Mouse (Mus musculus) left cerebral cortex, postnatal 14 days (tissue): ENCODE data around the gene Fkbpl. TPM values are rescaled to one million over a fixed set of nuclear protein-coding genes. Genes with fewer than 3 reads are reported as not detected.

ENCODE experiments used
- DNase-seq, 2 experiments: peaks; one replicate each; pipeline ENCODE4 v3.0.0; 2021 to 2022; ENCODE audit warnings: low spot score in 2 of 2, mixed read lengths in 1 of 2
- intact Hi-C: fragments of 180-260 bp; cut with DNase I; formaldehyde crosslinking; loops from one replicate; pipeline ENCODE4 v1.15.1; 2025
- long read RNA-seq, 2 experiments: library from polyadenylated mRNA; stranded (forward); transcript quantifications; one replicate each; pipeline ENCODE4 v2.0.0; 2021
- total RNA-seq, 2 experiments: library from RNA; stranded (reverse); gene quantifications; 2 replicates each; pipeline ENCODE4 v1.2.3; 2021

The Fkbpl gene
- total RNA-seq = 10 to 100 TPM; 16.1 to 16.7 TPM
- long read RNA-seq, experiment 1, transcript Fkbpl-201 (2 exons, 1,270 nt) = major isoform, 10 of 12 reads
- long read RNA-seq, experiment 1, partial matches to known transcripts = 0 of 12 reads
- long read RNA-seq, experiment 1, other reads (novel, unspliced or antisense) = 1 of 12 reads
- long read RNA-seq, experiment 2, transcript Fkbpl-201 (2 exons, 1,270 nt) = major isoform, 12 of 16 reads
- long read RNA-seq, experiment 2, partial matches to known transcripts = 0 of 16 reads
- long read RNA-seq, experiment 2, other reads (novel, unspliced or antisense) = 1 of 16 reads

DNA sequence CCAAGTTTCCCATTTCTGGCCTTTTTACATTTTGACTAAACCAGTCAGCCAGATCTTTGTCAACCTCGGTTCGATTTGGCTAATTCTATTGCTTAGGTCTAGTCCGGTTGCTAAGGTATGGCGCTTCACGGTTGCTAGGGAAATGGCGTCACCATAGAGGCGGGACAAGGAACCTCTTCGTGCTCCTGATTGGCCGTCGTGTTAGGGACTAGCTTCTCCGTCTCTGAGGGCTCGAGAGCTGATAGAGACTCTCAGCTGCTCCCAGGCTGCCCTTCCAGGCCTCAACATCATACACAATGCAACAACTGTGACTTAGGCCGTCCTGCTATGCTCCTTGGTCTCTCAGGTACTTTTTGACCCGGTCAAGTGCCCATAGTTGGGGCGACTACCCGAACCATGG is at the start of gene Fkbpl:
Gene Fkbpl (plus strand): TSS at position 157 of the 400 bp plus-strand sequence.
- peak; percentile 98 for DNase-seq

DNA sequence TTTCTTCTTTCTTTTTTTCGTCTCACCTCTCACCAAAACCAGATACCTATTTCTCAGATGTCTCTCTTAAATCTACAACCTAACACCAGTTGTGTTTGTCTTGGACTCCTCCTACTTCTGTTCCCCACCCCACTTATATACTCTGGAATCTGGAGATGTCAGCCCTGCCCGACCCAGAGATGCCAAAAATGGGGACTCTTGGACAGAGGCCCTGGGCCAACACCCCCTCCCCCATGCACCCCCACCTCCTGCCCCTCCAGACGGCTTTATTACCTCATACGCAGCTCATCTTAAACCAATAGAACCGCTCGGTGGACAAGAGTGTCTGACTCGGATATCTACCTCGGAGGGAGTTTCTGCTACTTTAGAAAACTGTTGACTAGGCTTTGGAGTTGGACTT is 48.5 kb upstream of the Fkbpl start:
- intact Hi-C loops = no loop called here
- no peak for DNase-seq

More for the DNA sequence above, at the start of gene Fkbpl:
- intact Hi-C loops = no loop called here

DNA sequence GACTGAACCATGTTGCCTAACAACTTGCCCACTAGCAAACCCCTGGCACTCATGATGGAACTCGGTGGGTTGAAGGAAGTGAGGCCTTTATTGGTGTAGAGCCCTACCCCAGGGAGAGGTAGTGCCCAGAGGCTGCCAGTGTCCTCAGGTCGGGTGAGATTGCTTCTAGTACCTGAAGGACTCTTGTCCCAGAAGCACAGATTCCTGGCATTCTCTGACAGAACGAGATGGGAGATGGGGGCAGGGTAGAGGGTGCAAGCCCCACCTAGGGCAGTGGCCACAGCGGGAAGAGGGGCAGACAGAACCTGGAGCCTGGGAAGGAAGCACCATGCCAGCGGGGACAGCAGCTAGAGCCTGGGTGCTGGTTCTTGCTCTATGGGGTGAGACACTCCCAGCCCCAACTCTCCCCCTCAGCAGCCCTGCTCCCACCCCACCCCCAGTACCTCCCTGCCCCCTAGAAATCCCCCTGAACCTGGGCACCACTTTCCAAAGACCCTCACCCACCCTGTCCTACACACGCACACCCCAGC is 46.9 kb upstream of the Fkbpl start, which contains the start of gene Ager:
Gene Ager (plus strand): TSS at position 297 of the 530 bp plus-strand sequence.
- intact Hi-C loops = no loop called here
- DNase-seq = no peak

DNA sequence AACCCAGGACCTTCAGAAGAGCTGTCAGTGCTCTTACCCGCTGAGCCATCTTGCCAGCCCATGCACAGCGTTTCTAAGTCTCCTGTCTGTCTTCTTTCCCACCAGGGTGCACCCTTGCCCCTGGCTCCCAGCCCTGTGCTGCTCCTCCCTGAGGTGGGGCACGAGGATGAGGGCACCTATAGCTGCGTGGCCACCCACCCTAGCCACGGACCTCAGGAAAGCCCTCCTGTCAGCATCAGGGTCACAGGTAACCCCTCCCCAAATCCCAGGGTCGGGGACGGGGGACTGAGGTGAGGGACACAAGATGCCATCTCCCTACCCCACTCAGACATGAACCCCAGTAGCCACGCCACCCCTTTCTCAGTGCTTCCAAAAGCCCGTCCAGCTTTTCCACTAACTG is 44.7 kb upstream of the Fkbpl start:
- no peak for DNase-seq
- intact Hi-C loops = loop anchor here (10.0 kb wide), 2 partner anchors 565 to 635 kb away; partner anchors contain the start of genes Atp6v1g2, Col11a2, Nfkbil1 and Rxrb

DNA sequence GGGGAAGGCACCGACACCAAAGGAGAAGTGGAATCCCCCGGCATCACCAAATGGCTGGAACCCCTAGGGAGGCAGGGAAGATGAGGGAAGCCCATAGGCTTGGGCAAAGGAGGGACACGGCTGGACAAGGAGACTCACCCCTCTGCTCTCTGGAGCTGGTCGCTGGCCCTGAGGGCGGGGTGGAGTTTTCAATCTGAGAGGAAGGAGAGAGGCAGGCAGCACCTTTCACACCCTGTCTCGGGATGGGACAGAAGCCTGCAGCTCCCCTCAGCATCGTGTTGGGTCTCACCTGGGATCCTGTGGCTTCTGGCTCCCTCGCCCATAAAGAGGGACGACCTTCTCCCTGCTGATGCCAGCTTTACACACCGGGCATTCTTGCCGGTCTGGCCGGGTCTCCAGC is 42.8 kb upstream of the Fkbpl start:
- intact Hi-C loops = loop anchor here (1.0 to 10.0 kb wide), 3 partner anchors 9 to 633 kb away; partner anchors contain the start of genes Atp6v1g2, Col11a2, Nfkbil1 and Rxrb
- DNase-seq = no peak

DNA sequence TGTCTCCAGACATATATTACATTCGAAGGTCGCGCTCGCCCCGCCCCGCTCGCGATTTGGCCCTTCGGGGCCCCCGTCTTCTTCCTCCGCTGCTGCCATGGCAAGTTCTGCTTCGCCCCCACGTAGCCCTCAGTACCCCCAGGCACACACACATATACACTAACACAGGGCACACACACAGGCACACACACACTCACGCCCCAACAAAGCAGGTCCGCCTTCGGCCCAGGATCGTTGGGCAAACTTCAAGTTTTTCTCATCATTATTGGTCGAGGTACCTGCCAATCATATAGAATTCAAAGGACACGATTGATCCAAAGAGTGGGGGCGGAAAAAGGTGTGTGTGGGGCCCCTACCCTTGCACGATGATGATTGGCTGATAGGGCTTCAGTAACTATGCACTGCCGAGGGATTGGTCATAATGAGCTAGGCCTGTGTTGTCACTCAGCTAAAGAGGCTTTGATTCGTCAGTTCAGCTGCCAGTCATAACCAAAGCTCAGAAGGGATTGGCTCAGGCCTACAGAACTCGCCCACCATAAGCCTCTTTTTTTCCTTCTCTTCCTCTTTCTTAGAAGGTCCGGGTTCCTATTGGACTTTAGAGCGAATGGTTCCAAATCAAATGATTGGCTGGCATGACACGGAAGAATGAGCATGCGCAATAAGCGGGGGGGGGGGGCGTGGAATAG is 41.0 kb upstream of the Fkbpl start, which contains the start of gene Rnf5:
Gene Rnf5 (minus strand): TSS at position 316 of the 686 bp plus-strand sequence.
- intact Hi-C loops = loop anchor here (10.0 kb wide), 2 partner anchors 569 to 631 kb away; partner anchors contain the start of genes Atp6v1g2, Col11a2, Nfkbil1 and Rxrb
- DNase-seq = peak; percentile 100

DNA sequence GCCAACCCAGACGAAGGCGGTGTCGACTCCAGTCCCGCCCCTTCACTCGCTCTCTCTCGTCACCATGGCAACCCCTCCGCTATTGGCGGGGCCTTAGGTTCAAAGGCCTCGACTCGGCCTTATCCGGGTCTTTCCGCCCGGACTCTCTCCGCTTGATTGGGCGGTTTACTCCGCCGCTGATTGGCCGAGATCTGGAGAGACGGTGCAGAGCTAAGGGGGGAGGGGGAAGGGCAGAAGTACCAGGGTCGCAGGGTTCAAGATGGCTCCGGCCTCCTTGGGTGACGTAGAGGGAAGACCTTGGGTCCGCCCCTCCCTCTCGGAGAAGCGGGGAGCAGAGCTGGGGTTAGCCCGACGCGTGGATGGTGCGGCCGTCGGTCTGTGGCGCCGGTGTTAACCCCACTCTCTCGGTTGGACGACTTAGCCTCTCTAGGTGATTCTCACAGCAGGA is 40.5 kb upstream of the Fkbpl start, which contains the start of gene Agpat1:
Gene Agpat1 (plus strand): TSS at position 202 of the 448 bp plus-strand sequence.
- peak; percentile 97 to 99 for DNase-seq
- intact Hi-C loops = loop anchor here (10.0 kb wide), 2 partner anchors 569 to 631 kb away; partner anchors contain the start of genes Atp6v1g2, Col11a2, Nfkbil1 and Rxrb

DNA sequence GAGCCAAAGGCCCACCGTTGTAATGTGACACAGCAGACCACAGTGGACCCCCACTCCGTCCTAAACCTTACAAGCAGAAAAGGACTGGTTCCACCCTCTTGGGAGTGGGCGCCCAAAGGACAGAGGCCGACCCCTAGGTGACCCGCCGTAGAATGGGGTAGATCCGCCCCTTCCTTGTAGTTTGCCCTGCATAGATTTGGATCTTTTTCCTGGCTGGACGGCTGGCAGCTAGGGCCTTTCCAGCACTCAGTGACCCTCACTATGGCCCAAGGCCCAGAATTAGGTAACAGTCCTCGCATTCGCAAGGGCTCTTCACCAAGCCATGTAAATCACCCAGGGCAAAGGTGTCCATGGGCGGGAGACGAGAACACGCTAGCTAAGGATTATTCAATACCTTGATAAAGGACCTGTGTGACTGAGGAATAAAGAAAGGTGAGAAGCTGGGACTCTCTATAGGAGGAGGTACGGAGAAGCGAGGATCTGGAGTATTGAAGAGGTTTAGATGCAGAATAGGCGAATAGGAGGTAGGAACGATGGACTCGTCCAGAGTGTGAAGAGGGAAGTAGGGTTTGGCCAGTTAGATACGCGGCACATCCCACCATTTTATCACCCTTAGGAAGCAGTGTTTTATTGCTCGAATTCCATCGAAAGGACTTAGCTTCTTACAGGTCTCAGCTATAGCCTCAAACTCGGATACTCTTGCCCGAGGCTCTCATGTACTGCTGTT is 39.9 kb upstream of the Fkbpl start:
- no peak for DNase-seq
- intact Hi-C loops = loop anchor here (10.0 kb wide), 2 partner anchors 570 to 630 kb away; partner anchors contain the start of genes Atp6v1g2, Col11a2, Nfkbil1 and Rxrb

DNA sequence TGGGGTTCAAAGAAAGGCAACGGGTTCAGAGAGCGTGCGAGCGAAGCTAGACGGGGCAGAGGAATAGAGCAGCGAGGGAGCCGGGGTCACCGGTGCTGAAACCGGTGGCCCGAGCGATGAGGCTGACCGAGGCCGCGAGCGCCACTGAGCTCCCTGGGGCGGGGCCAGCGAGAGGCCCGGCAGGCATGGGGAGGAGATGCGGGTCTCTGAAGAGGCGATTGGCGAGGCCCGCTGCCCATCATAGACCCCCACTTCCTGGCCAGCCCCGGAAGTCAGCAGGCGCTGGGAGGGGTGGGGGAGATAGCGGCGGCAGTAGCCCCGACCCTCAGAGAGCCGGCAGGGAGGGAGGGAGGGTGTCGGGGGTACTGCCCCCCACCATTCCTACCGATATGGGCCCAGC is 39.0 kb upstream of the Fkbpl start:
- intact Hi-C loops = loop anchor here (10.0 kb wide), 2 partner anchors 571 to 629 kb away; partner anchors contain the start of genes Atp6v1g2, Col11a2, Nfkbil1 and Rxrb
- DNase-seq = peak; percentile 98 to 99

DNA sequence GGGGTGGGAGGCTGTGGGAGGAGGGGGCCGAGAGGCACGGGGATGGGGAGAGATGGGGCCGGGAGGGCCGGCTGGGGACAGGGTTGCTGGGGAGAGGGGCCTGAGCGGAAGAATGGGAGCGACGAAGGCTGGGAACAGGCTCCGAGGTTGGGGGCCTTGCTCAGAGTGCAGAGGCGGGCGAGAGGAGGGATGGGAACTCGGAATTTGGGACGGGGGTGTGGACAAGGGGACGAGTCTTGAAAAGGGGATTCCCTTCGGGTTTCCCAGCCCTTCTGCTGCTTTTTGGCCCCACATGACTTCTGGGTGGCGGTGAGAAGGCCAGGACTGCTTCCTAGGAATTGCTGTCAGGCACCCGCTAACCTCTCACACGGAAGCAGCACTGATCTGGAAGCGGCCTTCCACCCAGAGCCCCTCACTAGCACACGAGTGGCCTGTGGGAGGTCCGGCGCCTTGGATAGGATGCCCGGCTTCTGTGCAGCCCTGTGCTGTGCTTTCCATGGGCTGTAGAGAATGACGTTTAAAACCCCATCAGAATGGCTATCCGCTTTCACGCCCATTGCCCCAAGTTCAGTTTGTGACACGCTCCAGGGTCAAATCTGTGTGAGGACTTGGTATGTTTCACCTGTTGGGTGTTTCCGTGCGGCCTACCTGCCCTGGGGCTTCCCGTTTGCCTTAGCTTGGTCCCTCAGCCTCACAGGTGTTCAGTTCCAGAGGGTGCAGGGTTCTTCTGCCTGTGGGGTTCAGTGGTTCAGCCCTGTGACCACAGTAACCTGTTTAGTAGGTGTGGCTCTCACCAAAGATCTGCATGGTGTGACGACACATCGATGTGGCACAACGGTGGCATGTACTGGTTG is 38.2 kb upstream of the Fkbpl start:
- intact Hi-C loops = loop anchor here (10.0 kb wide), 2 partner anchors 572 to 628 kb away; partner anchors contain the start of genes Atp6v1g2, Col11a2, Nfkbil1 and Rxrb

DNA sequence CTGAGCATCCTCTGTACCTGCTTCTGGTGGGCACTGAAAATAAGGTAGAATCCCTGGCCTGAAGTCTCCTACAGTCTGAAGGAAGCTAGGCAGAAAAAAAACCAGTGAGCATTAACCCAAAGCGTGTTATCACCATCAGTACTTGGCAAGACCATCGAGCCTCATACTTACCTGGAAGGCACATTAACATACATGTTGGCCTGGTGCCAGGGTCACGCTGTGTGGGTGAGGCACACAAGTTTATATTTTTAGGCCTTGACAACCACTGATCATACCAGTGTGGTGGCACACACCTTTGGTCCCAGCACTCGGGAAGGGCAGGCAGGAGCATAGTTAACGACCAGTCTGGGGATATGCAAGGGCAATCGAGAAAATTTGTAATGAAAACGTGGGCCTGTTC is 36.6 kb upstream of the Fkbpl start:
- DNase-seq = no peak
- intact Hi-C loops = loop anchor here (10.0 kb wide), 2 partner anchors 573 to 627 kb away; partner anchors contain the start of genes Atp6v1g2, Col11a2, Nfkbil1 and Rxrb

More for the DNA sequence above, 38.2 kb upstream of the Fkbpl start:
- DNase-seq = peak in 1 of 2 experiments; percentile 27

DNA sequence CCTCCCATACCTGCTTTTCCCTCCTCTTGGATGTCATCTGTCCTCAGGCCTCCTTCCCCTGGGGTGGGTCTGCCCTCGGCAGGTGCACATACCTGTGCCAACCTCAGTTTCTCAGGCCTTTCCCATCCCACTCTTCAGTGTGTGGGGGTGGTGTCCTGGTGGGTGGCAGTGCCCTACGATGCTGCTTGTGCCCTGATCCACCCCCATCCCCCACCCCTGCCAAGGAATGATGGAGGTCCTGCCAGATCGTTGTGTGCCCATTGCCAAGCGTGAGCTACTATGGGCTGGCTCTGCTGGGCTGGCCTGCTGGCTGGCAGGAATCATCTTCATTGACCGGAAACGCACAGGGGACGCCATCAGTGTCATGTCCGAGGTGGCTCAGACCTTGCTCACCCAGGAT is 33.5 kb upstream of the Fkbpl start:
- intact Hi-C loops = no loop called here
- no peak for DNase-seq

DNA sequence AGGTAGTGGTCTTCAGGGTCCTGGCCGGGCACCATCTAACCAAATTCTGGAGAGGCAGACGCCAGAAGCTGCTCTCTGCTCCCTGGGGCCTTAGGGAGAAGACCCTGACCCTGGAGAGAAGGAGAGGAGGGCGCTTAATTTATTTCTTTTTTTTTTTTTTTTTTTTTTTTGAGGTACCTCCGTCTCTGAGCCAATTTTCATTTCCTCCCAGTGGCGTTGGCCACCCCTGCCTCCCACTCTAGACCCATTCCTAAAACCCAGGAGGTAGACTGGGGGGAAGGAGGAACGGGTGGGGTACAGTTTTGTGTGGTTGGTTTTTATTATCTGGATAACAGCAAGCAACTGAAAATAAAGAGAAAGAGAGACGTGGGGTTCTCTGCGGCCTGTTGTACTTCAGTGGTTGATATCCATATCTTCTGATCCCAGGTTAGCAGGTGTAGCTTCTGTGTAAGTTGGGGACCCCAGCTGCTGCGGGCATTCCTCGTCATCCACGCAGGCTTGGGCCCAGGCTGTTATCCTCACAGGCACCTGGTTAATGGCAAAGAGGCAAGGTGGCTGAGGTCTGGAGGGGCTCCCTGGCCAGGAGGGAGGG is 31.4 kb upstream of the Fkbpl start:
- intact Hi-C loops = no loop called here

DNA sequence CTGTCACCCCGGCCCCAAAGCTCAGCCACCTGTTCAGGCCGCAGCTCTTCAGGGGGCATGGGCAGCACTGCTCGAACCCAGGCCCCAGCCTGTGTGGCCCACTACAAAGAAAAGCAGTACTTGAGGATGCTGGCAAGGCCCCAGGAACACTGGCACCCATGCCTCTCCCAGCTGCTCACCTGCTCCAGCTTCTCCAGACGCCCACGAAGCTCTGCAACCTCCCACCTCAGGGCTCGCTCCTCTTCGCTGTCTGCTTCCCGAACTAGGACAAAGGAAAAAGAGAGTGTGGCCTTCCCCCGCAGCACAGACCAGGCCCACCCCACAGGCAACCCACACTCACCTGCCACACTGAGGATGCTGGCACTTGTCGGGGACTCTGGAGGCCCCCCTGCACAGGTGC is 30.7 kb upstream of the Fkbpl start:
- intact Hi-C loops = no loop called here
- DNase-seq = no peak

More for the DNA sequence above, 31.4 kb upstream of the Fkbpl start:
- no peak for DNase-seq

DNA sequence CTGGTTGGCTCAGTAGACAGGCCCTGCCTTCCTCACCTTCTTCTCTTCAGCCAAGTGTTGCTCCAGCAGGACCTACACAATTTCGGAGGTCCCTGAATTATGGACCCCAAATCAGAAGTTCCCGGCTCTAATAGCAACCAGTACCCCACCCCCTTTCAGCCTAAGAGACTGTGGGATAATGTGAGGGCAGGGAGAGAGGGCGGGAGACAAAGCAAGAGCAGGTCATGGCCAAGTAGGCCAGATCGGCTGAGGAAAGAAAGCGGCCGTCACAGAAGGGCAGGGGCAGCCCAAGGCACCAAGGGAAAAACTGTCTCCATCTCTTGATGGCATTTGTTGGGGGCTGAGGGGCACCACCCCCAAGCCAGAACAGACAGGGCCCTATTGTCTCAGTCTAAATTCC is 28.7 kb upstream of the Fkbpl start, which contains the start of gene Egfl8:
Gene Egfl8 (minus strand): TSS at position 101 of the 400 bp plus-strand sequence.
- intact Hi-C loops = no loop called here

DNA sequence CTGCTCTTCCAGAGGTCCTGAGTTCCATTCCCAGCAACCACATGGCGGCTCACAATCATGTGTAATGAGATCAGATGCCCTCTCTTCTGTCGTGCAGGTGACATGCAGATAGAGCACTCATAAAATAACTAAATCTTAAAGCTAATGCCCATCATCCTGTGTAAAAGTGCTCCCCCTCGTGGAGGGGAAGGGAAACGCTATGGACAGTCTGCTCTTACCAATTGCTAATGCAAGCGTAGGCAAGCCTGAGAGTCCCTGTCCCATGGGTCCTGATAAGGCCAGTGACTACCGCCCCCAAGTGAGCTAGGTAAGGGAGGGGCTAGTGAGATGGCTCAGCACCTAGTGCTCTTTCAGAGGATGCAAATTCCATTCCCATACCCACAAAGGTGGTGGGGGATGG is 25.6 kb upstream of the Fkbpl start:
- peak in 1 of 2 experiments; percentile 66 for DNase-seq
- intact Hi-C loops = no loop called here

More for the DNA sequence above, 28.7 kb upstream of the Fkbpl start, which contains the start of gene Egfl8:
- DNase-seq = no peak

DNA sequence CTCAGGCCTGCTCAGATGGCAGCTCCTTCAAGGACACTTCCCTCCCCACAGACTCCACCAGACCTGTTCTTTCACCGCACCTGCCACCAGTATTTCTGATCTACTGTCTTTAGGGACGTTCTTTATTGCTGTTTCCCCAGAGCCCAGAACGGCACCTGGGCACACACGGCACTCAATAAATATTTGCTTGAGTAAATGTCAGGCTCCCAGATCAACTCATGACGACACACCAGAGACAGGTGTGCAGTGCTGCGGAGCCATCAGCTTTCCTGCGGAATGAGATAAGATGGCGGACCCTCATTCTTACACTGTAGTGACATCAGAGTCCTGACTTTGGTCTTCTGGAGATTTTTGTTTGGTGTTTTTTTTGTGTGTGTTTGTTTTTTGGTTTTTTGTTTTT is 23.6 kb upstream of the Fkbpl start:
- no peak for DNase-seq
- intact Hi-C loops = loop anchor here (10.0 kb wide), 1 partner anchor 176 kb away; no protein-coding TSS in a partner anchor
